Mouse (Mus musculus): ENCODE data around the gene Peak1. TPM values are rescaled to one million over a fixed set of nuclear protein-coding genes. Genes with fewer than 3 reads are reported as not detected.
"Not testable (repeated sequence)": the region's sequence is repeated elsewhere in the genome, so short reads cannot be mapped to it uniquely, and the experiment has no call there.

Peak1 gene
- polyA plus RNA-seq, 1 experiment from 2014 or later: 7.3 TPM

DNA sequence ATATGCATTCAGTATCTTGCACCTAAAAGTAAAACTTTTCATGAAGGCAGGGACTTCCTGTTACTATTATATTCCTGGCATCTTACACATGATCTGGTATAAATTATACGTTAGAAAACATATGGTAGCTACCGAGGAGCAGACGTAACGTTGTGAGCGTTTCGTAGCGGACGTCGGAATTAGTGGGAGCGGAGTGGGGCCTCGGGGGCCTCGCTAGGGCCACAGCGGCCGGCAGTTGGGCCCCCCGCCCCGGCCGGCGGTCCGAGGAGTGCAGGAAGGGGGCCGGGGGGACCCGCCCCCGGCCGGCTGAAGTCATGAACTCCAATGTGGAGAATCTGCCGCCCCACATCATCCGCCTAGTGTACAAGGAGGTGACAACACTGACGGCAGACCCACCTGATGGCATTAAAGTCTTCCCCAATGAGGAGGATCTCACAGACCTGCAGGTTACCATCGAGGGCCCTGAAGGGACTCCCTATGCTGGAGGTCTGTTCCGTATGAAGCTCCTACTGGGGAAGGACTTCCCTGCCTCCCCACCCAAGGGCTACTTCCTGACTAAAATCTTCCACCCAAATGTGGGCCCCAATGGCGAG lies 19.5 kb upstream of the Peak1 start:
- H3K9me3 ChIP-seq; H3K36me3 ChIP-seq (replicated peaks); H3K27me3 ChIP-seq (replicated peaks; ENCODE audit: low read depth, poor library complexity, severe bottlenecking); DNase-seq (ENCODE audit: low spot score); H3K4me3 ChIP-seq; H3K4me1 ChIP-seq; H3K27ac ChIP-seq (replicated peaks): not testable (repeated sequence)
- WGBS: 91% methylated on average over 29 of the region's 29 CpGs

DNA sequence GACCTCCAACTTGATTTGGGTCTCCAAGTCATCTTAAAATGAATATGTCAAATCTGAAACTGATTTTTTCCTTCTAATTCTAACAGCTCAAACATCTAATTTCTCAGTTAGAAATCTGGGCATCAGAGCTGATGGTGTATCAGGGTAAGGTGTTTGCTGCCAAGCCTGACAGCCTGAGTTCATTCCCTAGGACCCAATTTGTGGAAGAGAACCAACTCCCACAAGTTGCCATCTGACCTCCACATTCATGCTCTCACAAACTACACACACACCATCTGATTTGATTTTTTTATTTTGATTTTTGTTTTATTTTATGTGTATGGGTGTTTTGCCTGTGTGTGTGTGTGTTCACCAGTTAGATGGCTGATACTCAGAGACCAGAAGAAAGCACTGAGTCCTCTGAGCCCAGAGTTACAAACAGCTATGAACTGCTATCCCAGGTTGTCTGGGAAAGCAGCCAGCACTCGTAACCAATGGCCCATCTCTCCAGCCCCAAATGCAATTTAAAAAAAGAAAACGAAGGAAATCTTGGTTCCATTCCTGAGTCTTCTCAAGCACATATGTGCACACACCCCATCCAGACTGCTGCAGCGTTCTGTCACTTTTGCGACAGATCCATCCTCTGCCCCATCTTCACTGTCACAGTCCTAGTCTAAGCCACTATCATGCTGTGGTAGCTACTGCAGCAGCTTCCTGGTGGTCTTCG lies 18.1 kb upstream of the Peak1 start:
- no peaks in the 10 kb centered on the region for H3K9me3 ChIP-seq
- H3K36me3 ChIP-seq (replicated peaks): no peaks in the 10 kb centered on the region
- H3K4me1 ChIP-seq: peaks cover 4% of the 10 kb centered on the region; the same call in 1 of the 2 replicates
- no peaks in the 10 kb centered on the region for H3K27me3 ChIP-seq (replicated peaks; ENCODE audit: low read depth, poor library complexity, severe bottlenecking)
- no peak overlapping the region for H3K4me3 ChIP-seq
- no peak overlapping the region for H3K27ac ChIP-seq (replicated peaks)
- no peak for DNase-seq (ENCODE audit: low spot score)
- WGBS: 92% methylated on average over 5 of the region's 5 CpGs

DNA sequence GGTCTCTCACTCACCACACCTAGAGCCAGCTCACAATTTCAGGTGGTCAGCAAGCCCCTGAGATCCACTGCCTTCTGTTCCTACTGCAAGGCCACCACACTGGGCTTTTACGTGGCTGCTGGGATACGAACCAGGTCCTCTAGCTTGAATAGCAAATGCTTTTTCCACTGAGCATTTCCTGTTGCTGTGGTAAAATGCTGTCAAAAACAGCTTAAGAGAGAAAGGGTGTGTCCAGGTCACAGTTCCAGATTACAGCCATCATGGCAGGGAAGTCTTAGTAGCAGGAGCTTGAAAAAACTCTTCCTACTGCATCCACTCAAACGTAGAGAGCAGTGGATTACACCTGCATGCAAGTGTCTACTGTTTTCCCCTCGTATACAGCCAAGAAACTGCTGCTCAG lies 7.0 kb upstream of the Peak1 start:
- Histone ChIP-seq H3K4me3 (no peak overlapping the region), H3K27me3 (replicated peaks; ENCODE audit: low read depth, poor library complexity, severe bottlenecking) (no peaks in the 10 kb centered on the region), H3K4me1 (peaks cover 14% of the 10 kb centered on the region), H3K9me3 (no peaks in the 10 kb centered on the region), H3K27ac (replicated peaks) (no peak overlapping the region), H3K36me3 (replicated peaks) (0 out of 2 replicates have a peak, but pooled peaks cover 4% of the 10 kb centered on the region)
- 88% methylated on average over 4 of the region's 4 CpGs for WGBS
- DNase-seq (ENCODE audit: low spot score): no peak

DNA sequence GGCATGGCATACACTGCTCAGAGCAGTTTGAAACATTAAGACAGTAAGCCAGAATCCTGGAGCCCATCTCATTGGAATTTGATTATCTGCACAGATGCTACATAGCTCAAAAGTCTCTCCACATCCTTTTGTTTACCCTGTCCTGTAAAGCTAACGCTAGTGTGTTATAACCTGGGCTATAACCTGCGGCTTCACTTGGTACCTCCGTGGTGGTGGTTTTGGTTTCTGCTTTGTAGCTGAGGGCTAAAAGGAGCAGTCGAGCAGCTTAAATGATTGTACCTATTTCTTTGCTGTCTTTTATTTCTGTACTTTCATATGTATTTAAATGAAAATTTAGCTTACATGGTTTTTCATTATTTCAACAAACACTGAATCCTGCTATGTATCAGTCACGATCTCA lies 4.1 kb upstream of the Peak1 start:
- 88% methylated on average over 5 of the region's 5 CpGs for WGBS
- no peak overlapping the region for H3K4me3 ChIP-seq
- H3K36me3 ChIP-seq (replicated peaks): 0 out of 2 replicates have a peak, but pooled peaks cover 4% of the 10 kb centered on the region
- H3K9me3 ChIP-seq: no peaks in the 10 kb centered on the region
- H3K4me1 ChIP-seq: peaks cover 29% of the 10 kb centered on the region
- no peaks in the 10 kb centered on the region for H3K27me3 ChIP-seq (replicated peaks; ENCODE audit: low read depth, poor library complexity, severe bottlenecking)
- no peak for DNase-seq (ENCODE audit: low spot score)
- H3K27ac ChIP-seq (replicated peaks): no peak overlapping the region

DNA sequence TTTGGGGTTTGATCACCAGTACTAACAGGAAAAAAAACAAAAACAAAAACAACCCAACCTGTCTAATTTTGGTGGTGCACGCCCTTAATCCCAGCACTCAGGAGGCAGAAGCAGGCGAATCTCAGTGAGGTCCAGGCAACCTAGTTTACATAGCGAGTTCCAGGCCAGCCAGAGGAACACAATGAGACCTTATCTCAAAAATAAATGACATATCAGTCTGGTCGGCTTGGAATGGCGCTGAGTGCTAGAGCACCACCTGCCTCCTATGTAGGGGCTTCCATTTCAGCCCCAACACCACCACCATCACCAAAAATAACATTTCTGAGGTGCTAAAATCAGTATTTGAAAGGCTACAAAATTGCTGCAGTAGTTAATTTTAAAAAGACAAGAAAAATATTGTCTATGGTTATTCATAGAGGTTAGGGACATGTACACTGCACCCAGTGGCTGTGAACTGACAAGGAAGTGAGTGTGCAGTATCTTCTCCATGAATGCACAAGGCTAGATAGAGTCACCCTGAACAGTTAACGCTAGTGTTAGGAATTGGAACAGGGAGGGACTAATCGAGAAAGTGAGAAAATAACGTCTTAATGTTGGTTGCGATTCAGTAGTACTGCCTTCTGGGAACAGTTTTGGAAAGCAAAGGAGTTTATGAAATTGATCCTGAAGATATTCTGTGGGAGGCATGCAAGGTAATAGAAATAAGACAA lies 3.2 kb upstream of the Peak1 start:
- DNase-seq (ENCODE audit: low spot score): no peak
- H3K9me3 ChIP-seq: no peaks in the 10 kb centered on the region

DNA sequence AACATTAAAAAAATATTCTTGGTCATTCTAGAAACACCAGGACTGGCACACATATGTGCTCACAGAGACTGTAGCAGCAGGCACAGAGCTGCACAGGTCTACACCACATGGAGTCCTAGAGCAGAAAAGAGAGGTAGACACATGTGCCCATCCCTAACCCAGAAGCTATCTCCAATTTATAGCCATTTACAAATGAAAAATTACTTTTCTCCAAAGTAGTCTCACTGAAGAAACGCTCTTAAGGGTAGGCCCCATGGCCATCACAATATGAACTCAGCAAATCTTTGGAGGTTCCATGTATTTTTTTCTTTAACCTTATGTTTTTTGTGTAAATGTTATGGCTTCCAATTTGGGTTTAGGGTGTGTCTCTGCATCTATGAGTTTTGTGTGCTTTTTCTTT lies 2.4 kb upstream of the Peak1 start:
- no peak overlapping the region for H3K27ac ChIP-seq (replicated peaks)
- peaks cover 40% of the 10 kb centered on the region for H3K4me1 ChIP-seq
- H3K36me3 ChIP-seq (replicated peaks): 0 out of 2 replicates have a peak, but pooled peaks cover 4% of the 10 kb centered on the region
- no peaks in the 10 kb centered on the region for H3K9me3 ChIP-seq
- no peaks in the 10 kb centered on the region for H3K27me3 ChIP-seq (replicated peaks; ENCODE audit: low read depth, poor library complexity, severe bottlenecking)
- no peak for DNase-seq (ENCODE audit: low spot score)
- 0 out of 2 replicates have a peak overlapping the region, but pooled peaks have one; percentile 80 for H3K4me3 ChIP-seq
- 85% methylated on average over 1 of the region's 1 CpGs for WGBS

More for the DNA sequence above, 3.2 kb upstream of the Peak1 start:
- no peaks in the 10 kb centered on the region for H3K27me3 ChIP-seq (replicated peaks; ENCODE audit: low read depth, poor library complexity, severe bottlenecking)
- 88% methylated on average over 9 of the region's 9 CpGs for WGBS
- peaks cover 37% of the 10 kb centered on the region for H3K4me1 ChIP-seq
- no peak overlapping the region for H3K4me3 ChIP-seq
- H3K27ac ChIP-seq (replicated peaks): no peak overlapping the region
- 0 out of 2 replicates have a peak, but pooled peaks cover 4% of the 10 kb centered on the region for H3K36me3 ChIP-seq (replicated peaks)

DNA sequence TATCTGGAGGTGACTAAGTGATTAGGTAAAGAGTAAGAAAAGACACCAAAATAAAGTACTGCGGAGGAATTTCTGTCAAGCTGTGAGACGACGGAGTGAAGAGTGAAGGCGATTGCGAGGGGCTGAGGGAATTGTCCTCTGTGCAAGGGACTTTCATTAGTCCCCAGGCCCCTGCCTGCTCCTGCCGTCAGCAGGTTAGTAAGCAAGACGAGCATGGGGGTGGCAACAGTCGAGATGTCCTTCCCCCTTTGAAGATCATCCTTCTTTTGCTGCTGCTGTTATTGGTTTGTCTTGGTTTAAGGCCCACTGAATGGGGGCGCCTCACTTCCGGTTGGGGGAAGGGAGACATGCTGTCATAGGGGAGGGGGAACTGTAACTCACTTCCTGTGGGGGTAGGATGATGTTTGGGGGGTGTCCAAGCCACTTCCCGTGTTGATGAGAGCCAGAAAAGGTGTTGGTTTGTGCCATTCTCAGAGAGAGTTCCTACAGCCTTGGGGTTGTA lies 922 bp upstream of the Peak1 start:
- Histone ChIP-seq H3K9me3 (no peaks in the 10 kb centered on the region), H3K27ac (replicated peaks) (peak overlapping the region; percentile 94), H3K36me3 (replicated peaks) (no peaks in the 10 kb centered on the region), H3K27me3 (replicated peaks; ENCODE audit: low read depth, poor library complexity, severe bottlenecking) (no peaks in the 10 kb centered on the region), H3K4me1 (peaks cover 40% of the 10 kb centered on the region), H3K4me3 (peak overlapping the region; percentile 80)
- peak; percentile 85 for DNase-seq (ENCODE audit: low spot score)
- under 1% methylated on average over 11 of the region's 11 CpGs for WGBS

DNA sequence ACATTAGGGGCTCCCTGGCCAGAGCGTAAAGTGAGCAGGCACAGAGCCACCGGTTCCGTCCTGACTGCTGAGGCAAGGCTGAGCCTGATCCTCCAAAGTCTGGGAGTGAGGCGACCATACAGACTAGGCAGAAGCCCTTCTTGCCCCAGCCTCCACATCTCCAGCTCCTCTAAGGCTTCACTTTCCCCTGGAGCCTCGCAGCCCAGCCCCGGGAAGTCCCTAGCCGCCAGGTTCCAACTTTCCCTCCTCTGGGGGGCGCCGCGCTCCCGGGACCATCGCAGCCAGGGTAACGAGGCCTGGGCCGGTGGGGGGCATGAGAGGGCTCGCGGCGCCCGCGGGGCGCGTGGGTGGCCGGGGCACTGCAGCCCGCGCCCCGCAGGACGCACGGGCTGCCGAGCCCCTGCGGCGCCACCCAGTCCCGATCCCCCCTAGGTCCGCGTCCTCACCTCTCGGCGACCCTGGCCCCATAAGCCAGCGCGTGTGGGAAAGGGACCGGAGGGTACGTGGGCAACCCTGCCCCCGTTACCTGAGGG lies 386 bp downstream of the Peak1 start:
- Histone ChIP-seq H3K4me1 (peaks cover 31% of the 10 kb centered on the region), H3K9me3 (no peaks in the 10 kb centered on the region), H3K27me3 (replicated peaks; ENCODE audit: low read depth, poor library complexity, severe bottlenecking) (no peaks in the 10 kb centered on the region), H3K4me3 (peak overlapping the region; percentile 80), H3K27ac (replicated peaks) (peak overlapping the region; percentile 94), H3K36me3 (replicated peaks) (no peaks in the 10 kb centered on the region)
- DNase-seq (ENCODE audit: low spot score): peak; percentile 86
- under 1% methylated on average over 40 of the region's 40 CpGs for WGBS

DNA sequence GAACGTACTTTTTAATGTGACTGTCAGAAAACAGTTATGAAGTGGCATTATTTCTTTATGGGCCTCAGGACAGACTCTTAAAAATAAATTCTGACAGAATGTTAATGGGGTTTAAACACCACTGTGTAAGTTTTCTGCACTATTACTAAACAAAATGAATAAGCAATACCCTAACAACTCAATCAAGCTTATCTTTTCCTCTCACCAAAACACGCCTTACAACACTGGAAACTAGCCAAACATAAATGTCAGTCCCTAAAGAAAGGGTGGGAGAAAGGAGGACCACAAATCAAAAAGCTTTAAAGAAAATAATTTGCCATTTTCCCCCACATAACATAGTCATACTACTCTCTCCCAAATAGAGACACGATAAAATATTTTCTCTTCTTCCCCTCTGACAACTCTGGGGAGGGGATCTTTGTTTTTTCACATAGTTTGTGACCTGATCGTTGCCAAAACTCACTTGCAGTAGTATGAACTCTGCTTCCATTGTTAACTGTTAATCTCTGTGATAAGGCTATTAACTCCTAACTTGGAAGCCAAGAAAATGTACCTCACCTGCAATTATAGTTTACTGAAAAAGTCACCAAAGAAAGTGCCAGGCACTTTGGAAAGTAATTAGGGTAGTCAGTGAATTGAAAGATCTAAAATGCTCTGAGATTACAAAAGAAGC lies 1.8 kb downstream of the Peak1 start:
- WGBS: 81% methylated on average over 4 of the region's 4 CpGs
- DNase-seq (ENCODE audit: low spot score): no peak
- H3K4me3 ChIP-seq: no peak overlapping the region
- H3K27ac ChIP-seq (replicated peaks): no peak overlapping the region
- peaks cover 31% of the 10 kb centered on the region for H3K4me1 ChIP-seq
- no peaks in the 10 kb centered on the region for H3K9me3 ChIP-seq
- H3K27me3 ChIP-seq (replicated peaks; ENCODE audit: low read depth, poor library complexity, severe bottlenecking): no peaks in the 10 kb centered on the region
- no peaks in the 10 kb centered on the region for H3K36me3 ChIP-seq (replicated peaks)

DNA sequence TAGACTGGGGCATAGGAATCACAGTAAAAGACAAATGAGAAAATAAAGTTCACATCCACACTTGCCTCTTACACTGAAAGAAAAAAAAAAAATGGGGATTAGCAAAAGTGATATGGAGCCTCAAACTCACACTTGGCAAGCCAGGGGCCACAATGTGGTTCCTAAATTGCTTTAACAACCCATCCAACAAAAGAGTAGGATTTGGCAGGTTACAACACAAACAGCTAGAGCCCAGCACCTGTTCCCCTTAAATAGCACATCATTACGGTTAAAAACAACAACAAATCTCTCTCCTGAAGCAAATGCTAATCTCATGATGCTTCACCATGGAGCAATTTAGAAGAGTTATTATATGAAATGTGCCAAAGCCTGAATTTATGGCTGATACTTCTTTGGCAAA lies 2.5 kb downstream of the Peak1 start:
- no peak for DNase-seq (ENCODE audit: low spot score)
- H3K4me3 ChIP-seq: no peak overlapping the region
- 87% methylated on average over 1 of the region's 1 CpGs for WGBS
- no peaks in the 10 kb centered on the region for H3K36me3 ChIP-seq (replicated peaks)
- H3K9me3 ChIP-seq: no peaks in the 10 kb centered on the region
- peaks cover 31% of the 10 kb centered on the region for H3K4me1 ChIP-seq
- no peaks in the 10 kb centered on the region for H3K27me3 ChIP-seq (replicated peaks; ENCODE audit: low read depth, poor library complexity, severe bottlenecking)
- H3K27ac ChIP-seq (replicated peaks): no peak overlapping the region

DNA sequence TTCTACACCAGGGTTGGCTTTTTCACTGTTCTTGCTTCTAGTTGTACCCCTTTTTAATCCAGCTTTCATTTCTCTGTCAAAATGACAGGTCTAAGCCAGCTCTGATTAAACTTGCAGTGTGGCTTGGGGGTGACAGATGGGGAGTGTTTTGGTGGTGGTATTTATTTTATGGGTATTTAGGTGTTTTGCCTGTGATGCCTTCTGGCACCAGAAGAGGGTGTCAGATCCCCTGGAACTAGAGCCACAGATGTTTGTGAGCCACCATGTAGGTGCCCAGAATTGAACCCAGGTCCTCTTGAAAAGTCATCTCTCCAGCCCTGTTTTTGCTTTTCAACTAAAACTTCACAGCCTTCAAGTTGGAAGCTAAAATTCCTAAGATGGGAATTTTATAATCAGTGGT lies 3.5 kb downstream of the Peak1 start:
- no peak overlapping the region for H3K27ac ChIP-seq (replicated peaks)
- peaks cover 20% of the 10 kb centered on the region for H3K4me1 ChIP-seq
- no peak for DNase-seq (ENCODE audit: low spot score)
- no peaks in the 10 kb centered on the region for H3K9me3 ChIP-seq
- H3K36me3 ChIP-seq (replicated peaks): no peaks in the 10 kb centered on the region
- no peaks in the 10 kb centered on the region for H3K27me3 ChIP-seq (replicated peaks; ENCODE audit: low read depth, poor library complexity, severe bottlenecking)
- H3K4me3 ChIP-seq: no peak overlapping the region

DNA sequence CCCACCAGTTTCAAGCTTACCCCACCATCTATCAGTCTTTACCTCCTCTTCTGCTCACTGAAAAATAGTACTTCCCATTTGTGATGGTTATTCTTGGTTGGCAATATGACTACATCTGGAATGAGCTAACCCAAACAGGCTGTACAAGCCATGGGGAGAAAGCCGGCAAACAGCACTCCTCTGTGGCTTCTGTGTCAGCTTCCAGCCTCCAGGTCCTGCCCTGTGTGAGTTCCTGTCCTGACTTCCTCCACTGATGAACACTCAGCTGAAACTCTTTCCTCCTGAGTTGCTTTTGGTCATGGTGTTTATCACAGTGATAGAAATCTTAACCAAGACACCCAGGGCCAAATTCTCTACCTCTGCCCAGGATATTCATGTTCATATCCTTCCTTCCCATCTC lies 5.2 kb downstream of the Peak1 start:
- Histone ChIP-seq H3K4me1 (peaks cover 18% of the 10 kb centered on the region), H3K9me3 (no peaks in the 10 kb centered on the region), H3K36me3 (replicated peaks) (no peaks in the 10 kb centered on the region), H3K4me3 (no peak overlapping the region), H3K27ac (replicated peaks) (no peak overlapping the region), H3K27me3 (replicated peaks; ENCODE audit: low read depth, poor library complexity, severe bottlenecking) (no peaks in the 10 kb centered on the region)
- WGBS: 78% methylated on average over 1 of the region's 1 CpGs
- DNase-seq (ENCODE audit: low spot score): no peak
